Mouse (Mus musculus): ENCODE results near the gene H2-DMb2.

DNA sequence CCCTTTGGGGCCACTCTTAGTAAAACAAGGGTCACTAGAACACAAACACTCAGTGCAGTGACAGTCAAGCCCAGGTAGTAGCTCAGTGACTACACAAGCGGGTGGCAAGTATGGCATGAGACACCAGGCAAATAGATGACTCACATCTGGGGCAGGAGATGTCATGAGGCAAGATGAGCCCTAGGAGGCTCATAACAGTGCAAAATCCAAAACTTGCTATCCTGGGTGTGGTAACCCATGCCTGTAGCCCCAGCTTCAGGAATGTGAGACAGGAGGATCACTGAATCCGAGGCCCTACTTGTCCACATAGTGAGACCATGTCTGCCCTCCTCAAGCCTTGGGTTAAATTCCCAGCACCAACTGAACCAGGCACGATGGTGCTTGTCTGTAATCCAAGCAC lies 8.7 kb upstream of the H2-DMb2 start:
- TF ChIP-seq POLR2A (IDR thresholded peaks at IDR 0.05; ENCODE audit: control insufficient read depth, low read depth, low read length) (no peak), CTCF (IDR thresholded peaks at IDR 0.05; ENCODE audit: control insufficient read depth, insufficient read depth, insufficient replicate concordance, low read depth, low read length) (no peak)
